Mouse (Mus musculus): ENCODE results near the gene Sec31a.

DNA sequence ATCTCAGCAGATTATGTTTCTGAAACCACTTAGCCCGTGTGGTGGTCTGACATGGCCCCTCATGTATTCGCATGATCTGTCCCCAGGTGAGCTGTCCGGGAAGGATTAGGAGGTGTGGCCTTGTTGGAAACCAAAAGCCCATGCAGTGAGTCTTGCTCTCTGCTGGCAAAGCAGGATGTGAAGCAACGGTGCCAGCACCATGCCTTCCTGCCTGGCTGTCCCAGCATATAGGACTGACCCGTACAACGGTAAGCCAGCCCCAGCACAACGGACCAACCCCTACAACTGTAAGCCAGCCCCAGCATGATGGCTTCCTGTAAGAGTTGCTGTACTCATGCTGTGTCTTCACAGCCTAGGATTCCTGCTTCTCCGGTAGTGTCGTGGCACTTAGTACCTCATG lies 11.2 kb upstream of the Sec31a start:
- TF ChIP-seq GATA1 (IDR thresholded peaks at IDR 0.05; ENCODE audit: borderline replicate concordance, low read length), result no peak
- TF ChIP-seq FLI1 (IDR thresholded peaks at IDR 0.05; ENCODE audit: low read length), result no peak
